Mouse (Mus musculus): Measurements from ENCODE around the gene Tsen34. TPM values are rescaled to one million over a fixed set of nuclear protein-coding genes. Genes with fewer than 3 reads are reported as not detected.

Gene Tsen34
- polyA plus RNA-seq, 1 experiment from 2014 or later = 198 TPM

DNA sequence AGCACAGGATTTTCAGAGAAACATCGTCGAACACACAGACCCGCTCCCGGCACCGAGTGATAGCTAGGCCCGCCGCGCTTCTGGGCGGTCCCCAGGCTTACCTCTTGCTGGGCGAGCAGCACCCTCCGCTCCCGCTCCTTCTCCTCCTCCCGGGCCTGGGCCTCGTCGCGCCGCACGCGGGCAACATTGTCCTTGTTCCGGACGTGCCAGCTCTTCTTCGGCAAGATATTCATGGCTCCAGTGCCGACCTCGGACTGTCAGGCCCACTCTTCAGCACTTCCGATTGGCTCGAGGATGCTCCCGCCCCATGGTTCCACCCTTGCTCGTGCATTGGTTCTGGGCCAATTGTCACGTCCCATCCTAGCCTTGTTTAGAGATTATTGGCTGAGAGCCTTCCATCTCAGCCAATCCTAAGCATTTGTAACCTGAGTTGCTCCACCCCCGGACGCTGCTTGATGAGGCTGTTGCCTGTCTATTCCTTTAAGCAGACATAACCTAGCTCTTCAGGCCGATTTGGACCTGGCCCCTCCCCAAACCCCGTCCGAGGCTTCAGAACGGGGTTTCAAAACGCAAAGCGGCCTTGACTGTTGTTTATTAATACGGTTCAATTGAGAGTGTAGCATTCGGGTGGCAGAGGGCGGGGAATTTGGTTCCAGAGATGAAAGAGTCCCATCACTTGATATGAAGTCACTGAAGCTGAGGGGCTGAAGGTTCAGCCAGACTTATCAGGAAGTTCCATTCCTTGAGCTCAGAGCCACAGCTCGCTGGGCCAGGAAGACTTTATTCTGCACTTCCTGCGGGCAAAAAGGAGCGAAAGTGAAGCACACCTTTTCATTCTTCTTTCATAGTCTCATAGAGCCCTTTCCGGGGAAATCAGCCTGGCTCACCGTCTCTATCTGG lies 27.2 kb upstream of the Tsen34 start, which contains the start of gene Leng1:
Leng1 (minus strand) TSS at position 626 of the 900 bp plus-strand sequence.
- peak; percentile 98 for ATAC-seq (replicated peaks; ENCODE audit: insufficient number of reproducible peaks, insufficient read depth, low FRiP score, low read depth)
- peak within 1 kb of the TSS; percentile 66 for H3K4me2 ChIP-seq
- 2% methylated on average over 45 of the region's 45 CpGs for WGBS
- H3K27ac ChIP-seq = peak within 1 kb of the TSS; percentile 94
- H3K4me3 ChIP-seq = peak within 1 kb of the TSS; percentile 76
- peaks cover 27% of the 10 kb centered on the region for H3K4me1 ChIP-seq (replicated peaks)
- peak within 1 kb of the TSS; percentile 89 for H3K9ac ChIP-seq
- H3K36me3 ChIP-seq = peaks cover 30% of the 10 kb centered on the region
- no peaks in the 10 kb centered on the region for H3K27me3 ChIP-seq
- H3K9me3 ChIP-seq (replicated peaks) = no peaks in the 10 kb centered on the region

DNA sequence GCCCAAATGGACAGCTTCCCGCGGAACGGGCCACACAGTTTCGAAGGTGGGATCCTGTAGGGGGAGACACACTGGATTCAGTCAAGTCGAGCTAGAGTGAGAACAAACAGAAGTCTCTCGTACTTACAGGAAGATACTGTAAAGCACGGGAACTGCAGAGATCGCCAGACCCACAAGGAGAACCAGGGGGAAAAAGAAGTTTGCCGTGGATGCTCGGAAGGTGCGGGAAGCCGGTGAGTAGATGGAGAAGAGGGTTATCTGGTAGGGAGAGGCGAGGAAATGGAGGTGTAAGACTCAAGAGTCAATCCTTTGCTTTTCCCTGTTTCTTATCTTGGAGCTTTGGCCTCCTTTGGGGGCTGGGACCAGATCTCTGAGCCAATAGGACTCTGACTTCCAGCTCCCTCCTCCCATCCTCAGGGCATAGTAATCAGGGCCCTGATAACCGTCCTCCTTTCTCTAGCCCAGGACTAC lies 25.7 kb upstream of the Tsen34 start:
- peaks cover 27% of the 10 kb centered on the region for H3K4me1 ChIP-seq (replicated peaks)
- H3K4me2 ChIP-seq = peak overlapping the region; percentile 66
- H3K4me3 ChIP-seq = peak overlapping the region; percentile 28
- no peak for ATAC-seq (replicated peaks; ENCODE audit: insufficient number of reproducible peaks, insufficient read depth, low FRiP score, low read depth)
- peak overlapping the region; percentile 10; the same call in 1 of the 2 replicates for H3K27ac ChIP-seq
- 10% methylated on average over 14 of the region's 14 CpGs for WGBS
- no peaks in the 10 kb centered on the region for H3K9me3 ChIP-seq (replicated peaks)
- peaks cover 17% of the 10 kb centered on the region for H3K36me3 ChIP-seq
- no peaks in the 10 kb centered on the region for H3K27me3 ChIP-seq
- H3K9ac ChIP-seq = no peak overlapping the region

DNA sequence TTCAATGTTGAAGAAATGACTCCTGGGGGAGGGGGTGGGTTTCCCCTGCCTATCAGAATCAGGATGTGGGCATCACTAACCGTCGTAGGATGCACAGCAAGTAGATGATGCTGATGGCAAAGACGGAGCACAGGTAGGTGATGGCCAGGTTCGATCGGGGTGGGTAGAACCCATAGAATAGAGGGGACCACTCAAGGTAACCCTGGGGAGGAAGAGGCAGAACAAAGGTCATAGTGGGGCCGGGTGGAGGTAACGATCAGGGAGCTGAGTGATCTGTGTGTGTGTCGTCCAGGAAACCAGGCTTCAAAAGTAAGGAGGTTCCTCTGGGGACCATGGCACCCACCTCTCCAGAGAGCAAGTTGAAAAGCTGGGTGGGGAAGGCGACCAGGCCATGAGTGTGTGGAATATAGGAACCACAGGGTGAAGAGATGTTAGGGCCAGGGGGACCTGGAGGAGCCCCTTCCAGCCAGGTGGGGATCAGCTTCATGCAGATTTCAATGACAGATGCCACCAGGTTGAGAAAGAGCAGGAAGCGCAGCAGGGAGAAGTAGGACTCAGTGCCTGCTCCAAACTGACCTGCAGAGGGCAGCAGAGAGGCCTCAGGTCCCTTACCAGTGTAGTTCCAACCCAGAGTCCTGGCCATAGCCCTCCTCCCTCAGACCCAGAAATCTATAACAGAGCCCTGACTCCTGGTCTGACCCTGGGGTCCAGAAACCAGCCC lies 18.0 kb upstream of the Tsen34 start:
- H3K36me3 ChIP-seq = no peaks in the 10 kb centered on the region
- H3K9me3 ChIP-seq (replicated peaks) = no peaks in the 10 kb centered on the region
- no peak overlapping the region for H3K9ac ChIP-seq
- no peaks in the 10 kb centered on the region for H3K4me1 ChIP-seq (replicated peaks)
- H3K4me3 ChIP-seq = no peak overlapping the region
- H3K27me3 ChIP-seq = no peaks in the 10 kb centered on the region
- no peak overlapping the region for H3K4me2 ChIP-seq
- ATAC-seq (replicated peaks; ENCODE audit: insufficient number of reproducible peaks, insufficient read depth, low FRiP score, low read depth) = peak; percentile 73
- WGBS = 62% methylated on average over 10 of the region's 10 CpGs
- no peak overlapping the region for H3K27ac ChIP-seq

DNA sequence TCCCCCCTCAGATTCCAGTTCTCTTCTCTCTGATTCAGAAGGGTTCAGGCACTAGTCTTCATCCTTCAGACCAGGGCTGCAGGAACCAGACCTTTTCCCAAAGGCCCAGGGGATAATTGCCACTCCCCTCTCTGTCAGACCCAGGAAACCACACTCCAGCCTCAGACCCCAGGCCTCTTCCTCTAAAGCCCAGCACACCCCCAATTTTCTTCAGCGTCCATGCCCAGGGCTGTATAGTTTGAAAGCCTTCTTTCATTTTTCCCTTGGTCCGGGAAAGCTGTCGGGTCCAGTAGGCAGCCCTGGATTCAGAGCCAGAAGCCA lies 17.5 kb upstream of the Tsen34 start:
- no peaks in the 10 kb centered on the region for H3K27me3 ChIP-seq
- H3K9me3 ChIP-seq (replicated peaks) = no peaks in the 10 kb centered on the region
- no peaks in the 10 kb centered on the region for H3K4me1 ChIP-seq (replicated peaks)
- no peak overlapping the region for H3K4me2 ChIP-seq
- H3K27ac ChIP-seq = no peak overlapping the region
- 80% methylated on average over 3 of the region's 3 CpGs for WGBS
- no peak overlapping the region for H3K9ac ChIP-seq
- no peak overlapping the region for H3K4me3 ChIP-seq
- no peaks in the 10 kb centered on the region for H3K36me3 ChIP-seq
- ATAC-seq (replicated peaks; ENCODE audit: insufficient number of reproducible peaks, insufficient read depth, low FRiP score, low read depth) = no peak

DNA sequence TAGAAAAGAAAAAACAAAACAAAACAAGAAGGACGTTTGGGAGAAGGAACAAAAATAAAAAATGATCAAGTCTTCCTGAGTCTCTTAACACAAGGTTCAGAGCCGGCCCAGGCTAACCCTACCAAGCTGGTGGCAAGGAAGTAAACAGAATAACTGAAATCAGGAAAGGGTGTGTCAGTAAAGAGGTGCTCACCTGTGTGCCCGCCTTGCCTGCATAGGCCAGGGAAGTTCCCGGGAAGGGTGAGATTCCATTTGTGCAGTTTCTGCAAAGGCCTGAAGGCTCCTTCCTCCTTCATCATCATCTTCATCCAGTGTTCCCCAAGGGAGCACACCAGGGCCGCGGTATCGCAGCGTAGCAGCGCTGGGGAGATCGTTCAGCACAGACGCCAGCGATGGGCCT lies 16.3 kb upstream of the Tsen34 start:
- Histone ChIP-seq H3K9me3 (replicated peaks) (no peaks in the 10 kb centered on the region), H3K4me1 (replicated peaks) (no peaks in the 10 kb centered on the region), H3K27me3 (no peaks in the 10 kb centered on the region), H3K9ac (no peak overlapping the region), H3K4me3 (no peak overlapping the region), H3K4me2 (no peak overlapping the region), H3K36me3 (no peaks in the 10 kb centered on the region), H3K27ac (no peak overlapping the region)
- 86% methylated on average over 12 of the region's 12 CpGs for WGBS
- no peak for ATAC-seq (replicated peaks; ENCODE audit: insufficient number of reproducible peaks, insufficient read depth, low FRiP score, low read depth)

DNA sequence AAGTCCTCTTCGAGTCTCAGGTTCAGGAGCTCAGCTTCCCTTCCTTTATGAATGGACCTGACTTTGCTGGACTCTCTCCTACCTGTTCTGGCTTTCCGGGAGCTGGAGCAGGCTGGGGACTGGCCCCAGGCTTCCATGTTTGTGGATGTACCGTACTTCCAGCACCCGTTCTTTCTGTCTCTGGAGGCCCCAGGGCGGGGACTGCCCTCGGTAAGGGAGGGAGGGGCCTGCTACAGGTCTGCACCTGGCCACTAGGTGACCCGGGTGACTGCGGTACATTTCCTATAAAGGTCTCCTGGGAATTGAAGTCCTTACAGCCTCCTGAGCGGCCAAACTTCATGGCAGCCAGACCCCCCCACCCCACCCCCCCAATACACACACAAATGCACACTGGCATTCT lies 15.3 kb upstream of the Tsen34 start, which contains the start of gene Tmc4:
Tmc4 (minus strand) TSS at position 212 of the 400 bp plus-strand sequence.
- no peak within 1 kb of the TSS for H3K9ac ChIP-seq
- no peaks in the 10 kb centered on the region for H3K4me1 ChIP-seq (replicated peaks)
- no peak for ATAC-seq (replicated peaks; ENCODE audit: insufficient number of reproducible peaks, insufficient read depth, low FRiP score, low read depth)
- no peaks in the 10 kb centered on the region for H3K27me3 ChIP-seq
- H3K4me2 ChIP-seq = no peak within 1 kb of the TSS
- no peaks in the 10 kb centered on the region for H3K9me3 ChIP-seq (replicated peaks)
- no peaks in the 10 kb centered on the region for H3K36me3 ChIP-seq
- H3K27ac ChIP-seq = no peak within 1 kb of the TSS
- 51% methylated on average over 9 of the region's 9 CpGs for WGBS
- peak within 1 kb of the TSS; percentile 3; the same call in 1 of the 2 replicates for H3K4me3 ChIP-seq

DNA sequence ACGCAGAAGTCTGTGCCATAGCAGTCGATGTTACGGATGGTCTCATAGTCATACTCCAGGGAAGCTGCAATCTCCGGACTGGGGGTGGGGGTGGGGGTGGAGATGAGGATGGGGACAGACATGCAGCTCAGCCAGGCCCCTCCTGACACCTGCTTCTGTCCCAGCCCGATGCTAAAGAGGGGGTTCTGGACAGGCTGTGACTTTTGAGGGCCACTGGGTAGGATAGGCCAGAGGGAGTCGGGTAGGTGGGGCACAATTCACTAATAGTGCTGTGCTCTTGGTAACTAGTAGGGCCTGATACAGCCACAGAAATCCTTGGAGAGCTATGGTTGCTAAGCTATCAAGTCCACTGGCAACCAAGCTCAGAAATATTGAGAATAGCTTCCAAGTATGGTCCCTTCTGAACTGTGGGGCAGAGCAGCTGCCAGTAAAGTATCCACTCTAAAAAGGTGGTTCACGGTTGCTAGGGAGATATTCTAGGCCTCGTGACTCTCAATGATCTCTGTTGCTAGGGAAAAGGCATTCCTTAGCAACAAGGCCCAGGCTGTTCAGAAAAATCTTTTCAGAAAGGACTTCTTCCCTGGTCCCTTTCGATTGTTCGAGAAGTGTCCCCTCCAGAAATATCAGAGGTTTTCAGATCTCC lies 8.6 kb upstream of the Tsen34 start:
- peaks cover 6% of the 10 kb centered on the region; the same call in 1 of the 2 replicates for H3K36me3 ChIP-seq
- 86% methylated on average over 10 of the region's 10 CpGs for WGBS

DNA sequence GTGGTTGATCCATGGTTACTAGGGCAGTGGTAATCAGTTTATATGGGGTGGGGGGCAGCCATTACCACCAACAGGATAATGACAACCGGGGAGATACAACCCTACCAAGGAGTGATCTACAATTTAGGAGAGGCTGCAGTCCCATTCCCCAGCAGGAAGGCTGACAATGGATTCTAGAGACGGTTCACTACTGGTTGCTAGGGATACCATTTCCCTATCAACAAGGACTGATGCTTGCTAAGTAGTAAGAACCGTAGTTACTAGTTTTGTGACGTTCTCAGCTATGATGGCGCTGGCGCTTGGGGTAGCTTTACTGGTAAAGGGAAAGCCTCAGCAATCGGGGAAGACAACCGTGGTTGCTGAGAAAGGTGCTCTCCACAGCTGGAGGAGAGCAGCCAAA lies 8.0 kb upstream of the Tsen34 start:
- WGBS = 91% methylated on average over 8 of the region's 8 CpGs
- H3K9ac ChIP-seq = no peak overlapping the region
- H3K27ac ChIP-seq = no peak overlapping the region
- no peak for ATAC-seq (replicated peaks; ENCODE audit: insufficient number of reproducible peaks, insufficient read depth, low FRiP score, low read depth)
- H3K36me3 ChIP-seq = peaks cover 6% of the 10 kb centered on the region; the same call in 1 of the 2 replicates
- no peak overlapping the region for H3K4me2 ChIP-seq
- H3K4me1 ChIP-seq (replicated peaks) = no peaks in the 10 kb centered on the region
- H3K9me3 ChIP-seq (replicated peaks) = no peaks in the 10 kb centered on the region
- H3K27me3 ChIP-seq = no peaks in the 10 kb centered on the region
- no peak overlapping the region for H3K4me3 ChIP-seq

More for the DNA sequence above, 8.6 kb upstream of the Tsen34 start:
- no peak overlapping the region for H3K27ac ChIP-seq
- H3K9me3 ChIP-seq (replicated peaks) = no peaks in the 10 kb centered on the region
- no peaks in the 10 kb centered on the region for H3K27me3 ChIP-seq
- no peak overlapping the region for H3K4me2 ChIP-seq
- no peak overlapping the region for H3K4me3 ChIP-seq
- no peaks in the 10 kb centered on the region for H3K4me1 ChIP-seq (replicated peaks)
- ATAC-seq (replicated peaks; ENCODE audit: insufficient number of reproducible peaks, insufficient read depth, low FRiP score, low read depth) = no peak
- H3K9ac ChIP-seq = no peak overlapping the region

DNA sequence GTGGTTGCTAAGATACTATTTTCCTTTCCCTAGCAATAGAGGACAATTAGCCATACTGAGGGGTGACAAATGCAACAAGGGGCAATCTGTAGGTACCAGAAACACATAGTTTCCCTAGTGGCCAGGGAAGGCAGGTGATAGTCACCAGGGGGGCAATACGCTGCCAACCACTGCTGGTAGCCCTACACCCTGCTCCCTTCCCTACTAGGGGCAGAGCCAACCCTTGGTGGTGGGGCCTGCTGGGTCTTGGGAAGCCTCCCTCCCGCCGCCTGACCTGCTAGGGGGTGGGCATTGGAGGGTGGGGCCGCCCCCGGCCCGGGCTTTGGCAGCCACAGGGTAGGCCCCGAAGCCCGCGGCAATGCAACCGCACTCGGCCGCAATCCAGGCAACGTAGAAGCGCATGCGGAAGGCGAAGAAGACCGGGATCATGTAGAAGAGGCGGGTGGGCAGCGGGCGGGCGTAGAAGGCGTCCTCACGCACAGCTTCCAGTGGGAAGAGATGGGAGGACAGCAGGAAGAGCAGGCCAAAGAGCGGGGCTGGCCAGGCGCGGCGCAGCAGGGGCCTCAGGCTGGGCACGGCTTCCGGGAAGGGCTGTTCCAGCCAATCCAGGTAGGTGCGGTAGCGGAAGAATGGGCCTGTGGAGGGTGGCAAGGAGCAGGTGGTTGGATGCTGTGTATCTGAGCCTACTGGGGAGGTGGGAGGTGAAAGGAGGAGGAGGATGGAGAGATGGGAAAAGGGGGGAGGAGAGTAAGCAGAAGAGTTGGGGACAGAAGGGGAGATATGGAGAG lies 7.1 kb upstream of the Tsen34 start:
- no peak overlapping the region for H3K4me2 ChIP-seq
- no peak for ATAC-seq (replicated peaks; ENCODE audit: insufficient number of reproducible peaks, insufficient read depth, low FRiP score, low read depth)
- 79% methylated on average over 31 of the region's 31 CpGs for WGBS
- H3K36me3 ChIP-seq = peaks cover 6% of the 10 kb centered on the region; the same call in 1 of the 2 replicates
- no peaks in the 10 kb centered on the region for H3K27me3 ChIP-seq
- no peak overlapping the region for H3K4me3 ChIP-seq
- no peak overlapping the region for H3K27ac ChIP-seq
- no peak overlapping the region for H3K9ac ChIP-seq
- H3K9me3 ChIP-seq (replicated peaks) = no peaks in the 10 kb centered on the region
- H3K4me1 ChIP-seq (replicated peaks) = no peaks in the 10 kb centered on the region

DNA sequence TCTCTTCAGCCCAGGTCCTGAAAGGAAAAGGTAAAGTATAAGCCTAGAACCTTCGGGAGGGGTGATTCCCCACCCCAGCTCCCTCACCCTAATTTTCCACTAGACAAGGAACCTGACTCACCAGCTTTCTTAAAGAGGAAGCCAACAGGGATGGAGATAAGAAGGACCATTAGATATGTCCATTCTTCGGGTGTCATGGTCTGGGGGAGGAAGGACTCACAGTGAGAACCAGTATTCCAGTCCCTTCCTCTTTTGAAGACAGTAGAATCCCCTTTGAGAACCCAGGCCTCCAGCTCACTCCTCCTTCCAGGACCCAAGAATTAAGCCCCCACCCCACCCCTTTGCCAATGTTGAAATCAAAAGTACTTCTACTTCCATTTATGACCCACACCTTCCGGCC lies 744 bp upstream of the Tsen34 start:
- Histone ChIP-seq H3K27me3 (no peaks in the 10 kb centered on the region), H3K4me1 (replicated peaks) (peaks cover 21% of the 10 kb centered on the region), H3K9me3 (replicated peaks) (no peaks in the 10 kb centered on the region), H3K27ac (peak overlapping the region; percentile 97; the same call in 1 of the 2 replicates), H3K4me2 (peak overlapping the region; percentile 94), H3K9ac (peak overlapping the region; percentile 94), H3K4me3 (peak overlapping the region; percentile 70), H3K36me3 (peaks cover 9% of the 10 kb centered on the region; the same call in 1 of the 2 replicates)
- 27% methylated on average over 3 of the region's 3 CpGs for WGBS
- ATAC-seq (replicated peaks; ENCODE audit: insufficient number of reproducible peaks, insufficient read depth, low FRiP score, low read depth) = no peak
